Mouse (Mus musculus) bone marrow, adult 2 months (tissue): ENCODE results near the gene Ptprn2.

Experiments
- CTCF ChIP-seq: fragments of 200-500 bp; IDR thresholded peaks from 2 replicates; pipeline ENCODE4 v1.5.1; 2011; ENCODE audit warnings: low read length, control low read depth; ENCODE audit not compliant: control insufficient read depth, insufficient read depth
- POLR2A ChIP-seq: fragments of 200-500 bp; IDR thresholded peaks from 2 replicates; pipeline ENCODE4 v1.6.1; 2011; ENCODE audit warnings: low read depth, mild to moderate bottlenecking, control low read depth, low read length, borderline replicate concordance; ENCODE audit not compliant: control insufficient read depth

DNA sequence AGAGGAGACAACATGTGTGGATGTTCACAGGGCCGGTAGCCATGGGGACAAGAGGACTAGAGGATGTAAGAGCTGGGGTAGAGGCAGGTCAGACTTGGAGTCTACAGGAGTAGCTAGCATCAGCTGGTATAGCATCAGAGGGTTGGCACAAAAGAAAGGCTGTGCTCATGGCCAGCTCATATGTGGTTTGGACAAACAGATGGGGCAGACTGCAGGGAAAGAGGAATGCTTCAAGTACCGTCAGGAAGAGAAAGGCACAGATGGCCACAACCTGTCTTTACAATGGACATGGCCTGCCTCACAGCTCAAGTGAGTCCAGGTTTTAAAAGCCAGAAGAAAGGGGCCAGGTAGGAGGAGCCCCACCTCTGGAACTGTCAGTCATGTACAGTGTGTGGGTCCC lies 776.5 kb downstream of the Ptprn2 start:
- TF ChIP-seq POLR2A (no peak), CTCF (no peak)
